10 mouse cellular contexts compared by ENCODE assay signal in the genomic region with DNA sequence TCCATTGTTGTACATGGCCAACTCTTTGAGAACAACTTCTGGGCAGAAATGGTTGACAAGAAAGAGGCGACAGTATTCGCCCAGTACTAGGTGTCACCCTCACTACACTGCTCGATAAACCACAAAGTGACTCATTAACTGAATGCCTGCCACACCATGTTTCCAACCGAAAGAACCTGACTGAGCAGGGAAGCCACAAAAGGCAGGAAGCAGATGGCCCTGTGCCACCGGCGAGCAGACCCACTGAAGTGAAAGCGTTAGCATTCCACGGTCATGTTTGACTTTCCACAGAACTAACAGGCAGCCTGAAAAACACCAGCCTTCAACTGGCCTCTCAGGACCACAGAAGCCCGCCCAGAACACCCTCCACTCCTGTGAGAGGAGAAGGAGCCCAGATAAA. TPM values are rescaled to one million over a fixed set of nuclear protein-coding genes. Genes with fewer than 3 reads are reported as not detected.
A peak's percentile ranks its signal among the peaks of the same experiment; 100 is the strongest.
DNase-seq lines count a peak whose midpoint lies in the region; ATAC-seq and TF ChIP-seq lines count a peak whose summit lies in the region.
"Had no signal": no experiment of that assay in that cellular context is flagged by ENCODE, and none has a peak within 500 bp of the region (broad histone marks: within the 10 kb centered on the region; RNA-seq: fewer than 3 reads in every experiment).

No protein-coding gene starts in this region.

- peaks cover 72% of the 10 kb centered on the region for H3K36me3 ChIP-seq in liver, postnatal 0 days (replicated peaks; ENCODE audit: insufficient read depth, low read length)
- peaks cover 95% of the 10 kb centered on the region for H3K36me3 ChIP-seq in hindbrain, embryonic 13.5 days

- 0 out of 2 replicates have a peak overlapping the region, but pooled peaks have one; percentile 24 for H3K4me2 ChIP-seq in liver, postnatal 0 days (ENCODE audit: low read depth, low read length)
- H3K4me2 ChIP-seq in hindbrain, embryonic 13.5 days: no peak overlapping the region
- H3K4me2 ChIP-seq: embryonic facial prominence, embryonic 13.5 days had no signal

- H3K27me3 ChIP-seq in liver, postnatal 0 days (ENCODE audit: insufficient read depth, low read length): no peaks in the 10 kb centered on the region
- H3K27me3 ChIP-seq in hindbrain, embryonic 13.5 days: no peaks in the 10 kb centered on the region
- H3K27me3 ChIP-seq: embryonic facial prominence, embryonic 13.5 days had no signal

- peak; percentile 76 for ATAC-seq in common myeloid progenitor, adult 5-6 weeks (replicated peaks; ENCODE audit: low read depth, poor library complexity, severe bottlenecking)
- ATAC-seq in liver, postnatal 0 days: peak; percentile 38; the same call in 1 of the 2 replicates
- no peak for ATAC-seq in hindbrain, embryonic 13.5 days (ENCODE audit: low FRiP score)

- no peak overlapping the region for H3K27ac ChIP-seq in left cerebral cortex, adult 2 months
- peak overlapping the region; percentile 30; the same call in 1 of the 2 replicates for H3K27ac ChIP-seq in liver, postnatal 0 days (ENCODE audit: low read depth)
- no peak overlapping the region for H3K27ac ChIP-seq in hindbrain, embryonic 13.5 days
- H3K27ac ChIP-seq: embryonic facial prominence, embryonic 13.5 days had no signal

- H3K9me3 ChIP-seq in liver, postnatal 0 days (ENCODE audit: low read length): no peaks in the 10 kb centered on the region
- H3K9me3 ChIP-seq in hindbrain, embryonic 13.5 days: no peaks in the 10 kb centered on the region
- H3K9me3 ChIP-seq: embryonic facial prominence, embryonic 13.5 days had no signal

- H3K4me3 ChIP-seq in left cerebral cortex, adult 2 months: no peak overlapping the region
- H3K4me3 ChIP-seq in liver, postnatal 0 days (ENCODE audit: low read depth, low read length): no peak overlapping the region
- H3K4me3 ChIP-seq in hindbrain, embryonic 13.5 days: no peak overlapping the region
- H3K4me3 ChIP-seq: embryonic facial prominence, embryonic 13.5 days had no signal

- 30% methylated on average over 9 of the region's 9 CpGs for WGBS in liver, postnatal 0 days (ENCODE audit: insufficient replicate concordance)
- 82% methylated on average over 9 of the region's 9 CpGs for WGBS in hindbrain, embryonic 13.5 days

- H3K9ac ChIP-seq in liver, postnatal 0 days (replicated peaks): no peak overlapping the region
- no peak overlapping the region for H3K9ac ChIP-seq in hindbrain, embryonic 13.5 days
- H3K9ac ChIP-seq: embryonic facial prominence, embryonic 13.5 days had no signal

- intact Hi-C loops in left cerebral cortex, adult 2 months (cut with DNase I): no loop called here

- 0 out of 2 replicates have a peak, but pooled peaks cover 3% of the 10 kb centered on the region for H3K4me1 ChIP-seq in liver, postnatal 0 days (ENCODE audit: insufficient read depth)
- H3K4me1 ChIP-seq in hindbrain, embryonic 13.5 days (replicated peaks): no peaks in the 10 kb centered on the region

- TF ChIP-seq EP300 in liver, postnatal 0 days (IDR thresholded peaks at IDR 0.05; ENCODE audit: low read depth): no peak

- TF ChIP-seq CTCF in left cerebral cortex, adult 2 months (IDR thresholded peaks at IDR 0.05): no peak
- TF ChIP-seq CTCF in liver, postnatal 0 days (IDR thresholded peaks at IDR 0.05; ENCODE audit: low read depth): no peak

- peak; percentile 12 to 19 for DNase-seq in left cerebral cortex, adult 18-20 months (ENCODE audit: low spot score in 2 of 2)
- DNase-seq in left cerebral cortex, adult 2 months (ENCODE audit: extremely low spot score in 1 of 2, low spot score in 2 of 2): no peak
- no peak for DNase-seq in liver, postnatal 0 days
- DNase-seq in naive thymus-derived CD4-positive, alpha-beta T cell, adult 2 months (ENCODE audit: low read depth): peak; percentile 53
- DNase-seq in embryo, embryonic 10.5 days (ENCODE audit: low spot score): no peak
- DNase-seq in embryo, embryonic 11 days: no peak
- DNase-seq: gastrocnemius, postnatal 36 days had no signal

RNA-seq across cellular contexts. Expression of a gene that starts 16.8 kb away (rescaled TPM):
- total RNA-seq in left cerebral cortex, adult 18-20 months (2021): 1 to 10 TPM; 1.8 to 1.9 TPM
- total RNA-seq in left cerebral cortex, adult 2 months (2021): 1 to 10 TPM; 1.4 to 1.5 TPM
- total RNA-seq in common myeloid progenitor, adult 5-6 weeks (2017): 2.2 and 2.6 TPM in 2 replicates
- 0.06 and 0.07 TPM in 2 replicates for polyA plus RNA-seq in liver, postnatal 0 days (2015; fragmentation: Nextera tagmentation; extraction: Ambion mirVana)
- 0.35 and 0.43 TPM in 2 replicates for polyA plus RNA-seq in hindbrain, embryonic 13.5 days (2015; fragmentation: Nextera tagmentation; extraction: Ambion mirVana)

RNA-seq across cellular contexts. Expression of a gene that starts 19.4 kb away (rescaled TPM):
- total RNA-seq in left cerebral cortex, adult 18-20 months (2021): 10 to 100 TPM; 76.5 to 78.4 TPM
- 10 to 100 TPM; 70.5 to 75.4 TPM for total RNA-seq in left cerebral cortex, adult 2 months (2021)
- 56.9 and 62.6 TPM in 2 replicates for total RNA-seq in common myeloid progenitor, adult 5-6 weeks (2017)
- polyA plus RNA-seq in liver, postnatal 0 days (2015; fragmentation: Nextera tagmentation; extraction: Ambion mirVana): 20.9 and 23.8 TPM in 2 replicates
- polyA plus RNA-seq in hindbrain, embryonic 13.5 days (2015; fragmentation: Nextera tagmentation; extraction: Ambion mirVana): 63.7 and 64.4 TPM in 2 replicates

RNA-seq across cellular contexts. Expression of a gene that starts 26.1 kb away (rescaled TPM):
- not detected for total RNA-seq in left cerebral cortex, adult 18-20 months (2021)
- total RNA-seq in left cerebral cortex, adult 2 months (2021): not detected
- total RNA-seq in common myeloid progenitor, adult 5-6 weeks (2017): not detected in 2 replicates
- polyA plus RNA-seq in liver, postnatal 0 days (2015; fragmentation: Nextera tagmentation; extraction: Ambion mirVana): not detected in 2 replicates
- polyA plus RNA-seq in hindbrain, embryonic 13.5 days (2015; fragmentation: Nextera tagmentation; extraction: Ambion mirVana): 0.27 and 0.56 TPM in 2 replicates

RNA-seq across cellular contexts. Expression of a gene that starts 52.4 kb away (rescaled TPM):
- total RNA-seq in left cerebral cortex, adult 18-20 months (2021): 100 to 1,000 TPM in 1 of 2 experiments, 10 to 100 TPM in 1; 91.1 to 103 TPM
- total RNA-seq in left cerebral cortex, adult 2 months (2021): 10 to 100 TPM; 89.8 to 98.5 TPM
- 19.5 and 34.3 TPM in 2 replicates for total RNA-seq in common myeloid progenitor, adult 5-6 weeks (2017)
- 18.1 and 18.4 TPM in 2 replicates for polyA plus RNA-seq in liver, postnatal 0 days (2015; fragmentation: Nextera tagmentation; extraction: Ambion mirVana)
- 94.4 and 97.5 TPM in 2 replicates for polyA plus RNA-seq in hindbrain, embryonic 13.5 days (2015; fragmentation: Nextera tagmentation; extraction: Ambion mirVana)

RNA-seq across cellular contexts. Expression of a gene that starts 55.8 kb away (rescaled TPM):
- total RNA-seq in left cerebral cortex, adult 18-20 months (2021): 100 to 1,000 TPM; 115 to 123 TPM
- total RNA-seq in left cerebral cortex, adult 2 months (2021): 100 to 1,000 TPM; 112 to 119 TPM
- total RNA-seq in common myeloid progenitor, adult 5-6 weeks (2017): 24.2 and 25.9 TPM in 2 replicates
- 258 and 304 TPM in 2 replicates for polyA plus RNA-seq in liver, postnatal 0 days (2015; fragmentation: Nextera tagmentation; extraction: Ambion mirVana)
- 53.2 and 54.6 TPM in 2 replicates for polyA plus RNA-seq in hindbrain, embryonic 13.5 days (2015; fragmentation: Nextera tagmentation; extraction: Ambion mirVana)

Comparison
In these comparisons a context has a peak if more than half of its experiments do, and no peak if none do; other contexts are left out.
1. DNase-seq: peak in left cerebral cortex, adult 18-20 months (2 of 2) and naive thymus-derived CD4-positive, alpha-beta T cell, adult 2 months (single experiment); none in left cerebral cortex, adult 2 months (0 of 2), liver, postnatal 0 days (single experiment), embryo, embryonic 10.5 days (single experiment) and embryo, embryonic 11 days (single experiment).